Mouse (Mus musculus) lung, embryonic 14.5 days (tissue): ENCODE data around the gene Fermt3. TPM values are rescaled to one million over a fixed set of nuclear protein-coding genes. Genes with fewer than 3 reads are reported as not detected.

Experiments
- ATAC-seq: fragments of 200-750 bp; cut with Nextera tagmentation; 2 replicates; pipeline ENCODE4 v1.8.0; 2017; ENCODE audit warnings: mild to moderate bottlenecking, moderate TSS enrichment, moderate library complexity; ENCODE audit not compliant: insufficient read depth
- DNase-seq: peaks from one replicate; pipeline ENCODE4 v3.0.0-alpha.2; 2015
- H3K27ac ChIP-seq: fragments of 300-500 bp; sonication (generic); 2 replicates; pipeline ENCODE4 v1.5.1; 2014; ENCODE audit warnings: low read depth, mild to moderate bottlenecking, moderate library complexity
- H3K27me3 ChIP-seq: fragments of 300-500 bp; sonication (generic); 2 replicates; pipeline ENCODE4 v1.6.1; 2014; ENCODE audit warnings: low read length, control low read depth; ENCODE audit not compliant: insufficient read depth
- H3K36me3 ChIP-seq: fragments of 300-500 bp; sonication (generic); 2 replicates; pipeline ENCODE4 v1.6.1; 2014; ENCODE audit warnings: control low read depth; ENCODE audit not compliant: insufficient read depth
- H3K4me1 ChIP-seq: fragments of 300-500 bp; sonication (generic); 2 replicates; pipeline ENCODE4 v1.6.1; 2014; ENCODE audit warnings: antibody characterized with exemption, control low read depth; ENCODE audit not compliant: insufficient read depth
- H3K4me2 ChIP-seq: fragments of 300-500 bp; sonication (generic); 2 replicates; pipeline ENCODE4 v1.6.1; 2014; ENCODE audit warnings: mild to moderate bottlenecking
- H3K4me3 ChIP-seq: fragments of 300-500 bp; sonication (generic); 2 replicates; pipeline ENCODE4 v1.5.1; 2014; ENCODE audit warnings: low read depth, low read length
- H3K9ac ChIP-seq: fragments of 300-500 bp; sonication (generic); 2 replicates; pipeline ENCODE4 v1.6.1; 2014
- H3K9me3 ChIP-seq: fragments of 300-500 bp; sonication (generic); 2 replicates; pipeline ENCODE4 v1.6.1; 2016; ENCODE audit warnings: low read depth, low read length, control low read depth
- CTCF ChIP-seq: IDR thresholded peaks from 2 replicates; pipeline ENCODE4 v1.5.1; 2016; ENCODE audit warnings: antibody characterized with exemption, low read depth
- WGBS: fragments of 180-500 bp; shearing (Covaris S2); extraction: QIAGEN DNeasy Blood & Tissue Kit; methylation state at CpG from one replicate; pipeline ENCODE4 v1.1.7; 2014; 5-methylcytosine and 5-hydroxymethylcytosine counted together
- polyA plus RNA-seq: library from polyadenylated mRNA; unstranded; fragments of >200 nt; fragmentation: Nextera tagmentation; extraction: Ambion mirVana; gene quantifications from 2 replicates; pipeline ENCODE4 v1.2.1, GENCODE M21; 2014

Gene Fermt3
- polyA plus RNA-seq, 1 experiment from 2014 or later: 8.6 TPM

DNA sequence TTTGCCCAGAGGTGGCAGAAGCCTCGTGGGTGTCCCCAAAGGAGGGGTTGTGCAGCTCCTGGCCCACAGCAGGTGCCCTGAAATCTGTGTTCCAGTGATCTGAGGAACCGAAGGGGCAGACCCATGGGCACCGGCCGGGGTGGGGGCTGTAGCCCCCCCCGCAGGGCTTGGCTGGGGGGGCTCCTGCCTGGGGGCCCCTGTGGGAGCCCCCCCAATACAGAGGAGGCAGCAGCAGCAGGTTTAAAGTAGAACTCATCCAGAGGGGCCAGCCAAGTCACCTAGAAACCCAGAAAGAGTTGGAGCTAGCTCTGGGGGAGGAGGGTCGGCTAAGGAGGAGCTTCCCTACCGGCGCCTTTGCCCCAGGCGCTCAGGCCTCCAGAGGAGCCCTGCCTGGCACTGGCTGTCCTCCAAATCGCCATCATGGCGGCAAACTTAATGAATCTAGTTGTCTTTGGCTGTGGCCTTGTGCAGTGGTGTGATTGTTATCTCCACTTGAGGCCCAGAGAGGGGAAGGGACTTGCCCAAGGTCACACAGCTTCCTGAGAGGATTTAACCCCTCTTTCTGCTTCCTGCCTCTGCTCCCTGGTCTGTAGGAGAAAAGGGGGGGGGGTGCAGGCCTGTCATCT lies 48.7 kb downstream of the Fermt3 start:
- ATAC-seq (no peak), DNase-seq (no peak)
- no peaks in the 10 kb centered on the region for H3K9me3 ChIP-seq
- peak overlapping the region; percentile 71 for H3K9ac ChIP-seq
- TF ChIP-seq CTCF: no peak
- H3K27me3 ChIP-seq: no peaks in the 10 kb centered on the region
- peaks cover 13% of the 10 kb centered on the region for H3K4me1 ChIP-seq
- WGBS: 23% methylated on average over 11 of the region's 11 CpGs
- peaks cover 13% of the 10 kb centered on the region for H3K36me3 ChIP-seq
- 0 out of 2 replicates have a peak overlapping the region, but pooled peaks have one; percentile 36 for H3K27ac ChIP-seq
- H3K4me2 ChIP-seq: peak overlapping the region; percentile 89
- H3K4me3 ChIP-seq: peak overlapping the region; percentile 70; the same call in 1 of the 2 replicates

- peaks cover 13% of the 10 kb centered on the region for H3K4me1 ChIP-seq
- TF ChIP-seq CTCF: peak; percentile 70
- H3K9ac ChIP-seq: peak overlapping the region; percentile 71
- under 1% methylated on average over 55 of the region's 55 CpGs for WGBS
- H3K27me3 ChIP-seq: no peaks in the 10 kb centered on the region
- H3K27ac ChIP-seq: peak overlapping the region; percentile 42; the same call in 1 of the 2 replicates
- peak overlapping the region; percentile 70 for H3K4me3 ChIP-seq
- H3K9me3 ChIP-seq: no peaks in the 10 kb centered on the region
- DNase-seq (peak; percentile 80), ATAC-seq (peak; percentile 75)
- H3K36me3 ChIP-seq: peaks cover 21% of the 10 kb centered on the region
- peak overlapping the region; percentile 89 for H3K4me2 ChIP-seq
Observed at GRCm38 (mm10) chr19:6969665-6970381, 49.4 kb downstream of the Fermt3 start.

DNA sequence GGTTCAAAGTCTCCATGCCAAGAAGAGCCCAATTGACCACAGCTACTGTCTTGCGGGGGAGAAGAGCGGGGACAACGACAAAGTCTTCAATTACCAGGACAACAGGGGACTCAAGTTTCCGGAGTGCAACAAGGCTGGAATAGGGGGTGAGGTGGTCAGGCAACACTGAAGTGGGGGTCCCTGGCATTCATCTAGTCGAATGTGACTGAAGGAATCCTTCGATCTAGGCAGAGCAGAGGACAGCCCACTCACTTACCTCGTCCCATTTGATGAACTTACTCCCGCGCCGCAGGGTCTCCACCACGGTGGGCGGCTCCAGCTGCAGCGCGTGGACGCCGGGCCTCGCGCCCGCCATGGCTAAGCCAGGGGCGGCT lies 50.0 kb downstream of the Fermt3 start:
- DNase-seq: no peak
- peak overlapping the region; percentile 71 for H3K9ac ChIP-seq
- TF ChIP-seq CTCF: no peak
- H3K9me3 ChIP-seq: no peaks in the 10 kb centered on the region
- H3K36me3 ChIP-seq: peaks cover 25% of the 10 kb centered on the region
- peak overlapping the region; percentile 70 for H3K4me3 ChIP-seq
- H3K27ac ChIP-seq: peak overlapping the region; percentile 42; the same call in 1 of the 2 replicates
- ATAC-seq: no peak; the same call in 1 of the 2 replicates
- H3K4me1 ChIP-seq: peaks cover 13% of the 10 kb centered on the region
- H3K4me2 ChIP-seq: peak overlapping the region; percentile 89
- no peaks in the 10 kb centered on the region for H3K27me3 ChIP-seq
- WGBS: under 1% methylated on average over 20 of the region's 20 CpGs

DNA sequence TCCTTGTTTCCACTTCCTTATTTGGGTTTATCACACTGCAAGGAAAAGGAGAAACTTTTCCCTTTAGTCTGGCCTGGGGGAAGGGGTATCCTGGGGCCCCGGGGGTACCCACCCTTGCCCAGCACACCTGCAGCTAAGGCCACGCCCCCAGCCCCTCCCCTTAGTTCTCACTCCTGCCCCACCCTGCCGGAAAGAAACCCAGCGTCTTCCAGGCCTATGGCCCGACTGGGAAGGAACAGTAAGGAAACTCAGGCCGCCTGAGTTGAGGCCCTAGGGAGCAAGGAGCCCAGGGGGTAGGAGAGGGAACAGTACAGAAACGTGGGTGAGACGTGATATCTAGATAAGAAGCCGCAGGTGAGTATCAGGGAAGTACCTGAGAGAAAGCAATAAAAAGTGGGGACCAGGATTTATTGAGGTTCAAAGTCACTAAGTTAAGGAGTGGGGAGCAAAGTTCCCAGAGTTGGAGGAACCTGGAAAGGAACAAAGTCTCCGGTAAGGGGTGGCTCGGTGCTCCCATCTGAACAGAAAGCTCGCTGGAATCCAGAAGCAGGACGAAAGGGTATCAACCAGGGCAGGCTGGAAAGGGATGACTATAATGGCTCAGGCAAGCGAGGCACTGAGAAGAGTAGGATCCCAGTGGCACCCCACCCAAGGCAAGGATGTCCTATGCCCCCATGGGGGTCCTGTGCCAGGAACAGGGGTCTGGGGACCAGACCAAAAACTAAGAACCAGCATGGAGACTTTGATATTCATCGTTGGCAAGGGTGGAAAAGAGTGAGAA lies 50.6 kb downstream of the Fermt3 start:
- DNase-seq (peak; percentile 45), ATAC-seq (no peak)
- peaks cover 31% of the 10 kb centered on the region for H3K36me3 ChIP-seq
- 5% methylated on average over 15 of the region's 15 CpGs for WGBS
- H3K9ac ChIP-seq: peak overlapping the region; percentile 71
- no peaks in the 10 kb centered on the region for H3K9me3 ChIP-seq
- H3K4me2 ChIP-seq: peak overlapping the region; percentile 89
- H3K4me3 ChIP-seq: peak overlapping the region; percentile 70
- no peak for TF ChIP-seq CTCF
- no peaks in the 10 kb centered on the region for H3K27me3 ChIP-seq
- peaks cover 13% of the 10 kb centered on the region for H3K4me1 ChIP-seq
- H3K27ac ChIP-seq: peak overlapping the region; percentile 42; the same call in 1 of the 2 replicates

GRCm38 (mm10) chr19:6956461-6956860 lies 62.8 kb downstream of the Fermt3 start:
- no peak for DNase-seq
- TF ChIP-seq CTCF: no peak
- Histone ChIP-seq H3K4me2 (no peak overlapping the region), H3K4me1 (peaks cover 11% of the 10 kb centered on the region), H3K36me3 (peaks cover 73% of the 10 kb centered on the region), H3K27me3 (no peaks in the 10 kb centered on the region), H3K27ac (no peak overlapping the region), H3K4me3 (no peak overlapping the region), H3K9me3 (no peaks in the 10 kb centered on the region), H3K9ac (no peak overlapping the region)
- ATAC-seq: no peak
- 85% methylated on average over 10 of the region's 10 CpGs for WGBS

- no peak overlapping the region for H3K27ac ChIP-seq
- ATAC-seq (no peak), DNase-seq (no peak)
- H3K36me3 ChIP-seq: peaks cover 67% of the 10 kb centered on the region
- no peaks in the 10 kb centered on the region for H3K9me3 ChIP-seq
- H3K4me3 ChIP-seq: no peak overlapping the region
- WGBS: 68% methylated on average over 7 of the region's 7 CpGs
- no peak overlapping the region for H3K4me2 ChIP-seq
- H3K9ac ChIP-seq: no peak overlapping the region
- no peaks in the 10 kb centered on the region for H3K27me3 ChIP-seq
- no peak for TF ChIP-seq CTCF
- peaks cover 11% of the 10 kb centered on the region for H3K4me1 ChIP-seq
Observed at GRCm38 (mm10) chr19:6955424-6955823, 63.8 kb downstream of the Fermt3 start.
